Mouse (Mus musculus) olfactory bulb, adult 2 months (tissue): ENCODE measurements at regions not wholly inside any gene's neighbourhood (a gene's known extent, or its start where the extent isn't known, plus 50 kb on each side); places are given as distances from the start of the nearest gene placed in this dataset.

Experiments used
- CTCF ChIP-seq: fragments of 200-500 bp; IDR thresholded peaks from 2 replicates; pipeline ENCODE4 v1.5.1; 2012; ENCODE audit warnings: low read depth, mild to moderate bottlenecking, low read length, moderate library complexity; ENCODE audit not compliant: insufficient read depth
- POLR2A ChIP-seq: fragments of 200-500 bp; IDR thresholded peaks from 2 replicates; pipeline ENCODE4 v1.6.1; 2012; ENCODE audit warnings: mild to moderate bottlenecking, low read depth, low read length, moderate library complexity; ENCODE audit not compliant: insufficient read depth

DNA sequence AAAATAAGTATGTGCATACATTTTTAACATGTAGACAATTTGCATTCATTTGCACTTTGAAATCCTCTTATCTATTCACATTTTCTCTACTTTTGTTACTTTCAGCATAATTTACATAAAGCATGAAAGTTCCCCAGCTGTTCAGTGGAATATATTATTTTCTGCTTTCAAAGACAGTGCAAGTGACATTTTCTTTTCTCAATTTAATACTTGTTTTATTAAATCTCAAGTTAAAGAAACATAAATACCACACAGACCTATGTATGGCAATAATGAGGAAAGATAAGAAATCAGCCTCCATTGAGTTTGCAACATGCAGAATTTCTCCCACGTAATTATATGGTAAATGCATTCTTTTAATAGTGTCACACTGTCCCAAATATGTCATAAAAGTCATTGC is 1168.1 kb upstream of the Gje1 start:
- TF ChIP-seq POLR2A (no peak), CTCF (no peak)
